Mouse (Mus musculus) stomach, postnatal 0 days (tissue): Measurements from ENCODE around the gene Gtf2ird2. TPM values are rescaled to one million over a fixed set of nuclear protein-coding genes. Genes with fewer than 3 reads are reported as not detected.
A peak's percentile ranks its signal among the peaks of the same experiment; 100 is the strongest.

Experiments used
- ATAC-seq: fragments of 200-750 bp; cut with Nextera tagmentation; 2 replicates; pipeline ENCODE4 v1.8.0; 2017; ENCODE audit not compliant: low FRiP score, low TSS enrichment
- DNase-seq: peaks from one replicate; pipeline ENCODE4 v3.0.0-alpha.2; 2016; ENCODE audit warnings: low spot score
- H3K27ac ChIP-seq: fragments of 300-500 bp; sonication (generic); replicated peaks from 2 replicates; pipeline ENCODE4 v1.5.1; 2014; ENCODE audit warnings: mild to moderate bottlenecking, control low read depth
- H3K27me3 ChIP-seq: fragments of 300-500 bp; sonication (generic); 2 replicates; pipeline ENCODE4 v1.6.1; 2014; ENCODE audit warnings: low read length; ENCODE audit not compliant: control insufficient read depth, insufficient read depth
- H3K36me3 ChIP-seq: fragments of 300-500 bp; sonication (generic); 2 replicates; pipeline ENCODE4 v1.6.1; 2014; ENCODE audit warnings: low read length, mixed read lengths; ENCODE audit not compliant: control insufficient read depth, insufficient read depth
- H3K4me1 ChIP-seq: fragments of 300-500 bp; sonication (generic); replicated peaks from 2 replicates; pipeline ENCODE4 v1.6.1; 2014; ENCODE audit warnings: antibody characterized with exemption; ENCODE audit not compliant: control insufficient read depth, insufficient read depth
- H3K4me2 ChIP-seq: fragments of 300-500 bp; sonication (generic); replicated peaks from 2 replicates; pipeline ENCODE4 v1.6.1; 2014; ENCODE audit warnings: low read depth, mild to moderate bottlenecking, control low read depth, moderate library complexity
- H3K4me3 ChIP-seq: fragments of 300-500 bp; sonication (generic); 2 replicates; pipeline ENCODE4 v1.5.1; 2014; ENCODE audit warnings: low read depth, low read length, control low read depth
- H3K9ac ChIP-seq: fragments of 300-500 bp; sonication (generic); 2 replicates; pipeline ENCODE4 v1.6.1; 2014; ENCODE audit warnings: mild to moderate bottlenecking, low read length, control low read depth, mixed read lengths
- H3K9me3 ChIP-seq: fragments of 300-500 bp; sonication (generic); 2 replicates; pipeline ENCODE4 v1.6.1; 2016; ENCODE audit warnings: low read length; ENCODE audit not compliant: control insufficient read depth
- CTCF ChIP-seq: IDR thresholded peaks from 2 replicates; pipeline ENCODE4 v1.5.1; 2016; ENCODE audit warnings: antibody characterized with exemption, low read depth, mild to moderate bottlenecking, moderate library complexity
- EP300 ChIP-seq: optimal IDR thresholded peaks from 2 replicates; pipeline ENCODE3; 2016; ENCODE audit warnings: antibody characterized with exemption
- WGBS: fragments of 180-500 bp; shearing (Covaris S2); extraction: QIAGEN DNeasy Blood & Tissue Kit; methylation state at CpG from one replicate; pipeline ENCODE4 v1.1.7; 2014; 5-methylcytosine and 5-hydroxymethylcytosine counted together
- polyA plus RNA-seq: library from polyadenylated mRNA; unstranded; fragments of >200 nt; fragmentation: Nextera tagmentation; extraction: Ambion mirVana; gene quantifications from 2 replicates; pipeline ENCODE4 v1.2.1, GENCODE M21; 2015

The Gtf2ird2 gene
- polyA plus RNA-seq, 1 experiment from 2014 or later: 3.2 TPM

DNA sequence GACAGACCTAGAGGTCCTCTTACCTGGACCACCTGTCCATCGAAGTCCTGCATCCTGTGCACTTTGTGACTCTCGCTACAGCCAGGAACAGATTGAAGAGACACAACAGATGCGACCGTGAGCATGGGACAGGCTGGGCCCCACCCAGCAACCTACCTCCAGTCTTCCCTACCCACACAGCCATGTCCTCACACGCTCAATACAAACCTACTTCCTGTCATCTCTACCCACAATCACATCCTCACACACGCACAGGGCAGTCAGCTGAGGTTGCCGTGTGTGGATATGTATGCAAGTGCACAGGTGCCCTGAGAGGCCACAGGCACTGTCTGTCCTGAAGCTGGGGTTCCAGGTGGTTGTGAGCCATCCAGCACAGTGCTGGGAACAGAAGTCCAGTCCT, 17.2 kb upstream of the Gtf2ird2 start:
- WGBS: 91% methylated on average over 7 of the region's 7 CpGs
- no peaks in the 10 kb centered on the region for H3K27me3 ChIP-seq
- H3K4me1 ChIP-seq: no peaks in the 10 kb centered on the region
- H3K4me2 ChIP-seq: no peak overlapping the region
- TF ChIP-seq CTCF (no peak), EP300 (no peak)
- no peak for DNase-seq
- ATAC-seq: no peak
- H3K4me3 ChIP-seq: no peak overlapping the region
- no peak overlapping the region for H3K9ac ChIP-seq
- no peak overlapping the region for H3K27ac ChIP-seq
- H3K9me3 ChIP-seq: no peaks in the 10 kb centered on the region
- H3K36me3 ChIP-seq: peaks cover 14% of the 10 kb centered on the region

DNA sequence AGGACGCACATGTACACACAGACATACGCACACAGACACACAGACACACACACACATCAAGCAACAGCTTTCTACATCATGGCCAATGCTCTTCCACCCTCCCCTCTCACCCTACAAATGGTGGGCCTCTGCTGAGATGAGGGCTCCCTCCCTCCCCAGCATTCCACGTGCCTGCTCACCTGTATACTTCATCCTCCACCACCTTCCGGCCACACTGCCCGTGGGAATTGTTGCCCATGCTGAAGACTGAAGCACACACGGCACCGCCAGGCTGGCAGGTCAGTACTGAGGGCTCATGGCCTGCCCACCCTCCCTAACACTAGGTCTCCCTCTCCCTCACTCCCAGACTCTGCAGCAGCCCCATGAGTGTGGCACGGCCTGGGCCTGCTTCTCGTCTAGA, 15.8 kb upstream of the Gtf2ird2 start:
- Histone ChIP-seq H3K9me3 (no peaks in the 10 kb centered on the region), H3K4me1 (no peaks in the 10 kb centered on the region), H3K4me3 (no peak overlapping the region), H3K27me3 (no peaks in the 10 kb centered on the region), H3K9ac (no peak overlapping the region), H3K4me2 (no peak overlapping the region), H3K27ac (no peak overlapping the region), H3K36me3 (peaks cover 10% of the 10 kb centered on the region)
- TF ChIP-seq CTCF: no peak
- TF ChIP-seq EP300: no peak
- DNase-seq (no peak), ATAC-seq (no peak)
- WGBS: 92% methylated on average over 9 of the region's 9 CpGs

DNA sequence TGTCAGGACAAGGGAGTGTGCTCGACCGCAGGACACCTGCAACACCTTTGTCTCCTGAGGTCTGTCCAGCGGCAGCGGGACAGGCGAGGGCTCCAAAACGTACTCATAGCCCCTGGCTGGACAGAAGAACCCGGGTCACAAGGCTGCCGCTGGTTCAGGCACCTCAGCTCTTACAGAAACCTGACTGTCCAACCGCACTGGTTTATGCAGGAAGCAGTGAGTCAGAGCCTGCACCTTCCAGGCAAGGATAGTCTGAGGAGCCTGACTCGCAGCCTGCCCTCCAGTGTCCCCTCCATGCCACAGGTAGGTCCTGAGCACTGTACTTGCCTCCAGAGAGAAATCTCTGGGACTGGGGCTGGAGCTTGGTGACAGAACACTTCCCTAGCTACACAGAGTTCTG, 14.6 kb upstream of the Gtf2ird2 start:
- Histone ChIP-seq H3K9ac (no peak overlapping the region), H3K4me2 (no peak overlapping the region), H3K27me3 (no peaks in the 10 kb centered on the region), H3K9me3 (no peaks in the 10 kb centered on the region), H3K4me1 (no peaks in the 10 kb centered on the region), H3K4me3 (no peak overlapping the region), H3K27ac (no peak overlapping the region), H3K36me3 (peaks cover 4% of the 10 kb centered on the region)
- WGBS: 93% methylated on average over 10 of the region's 10 CpGs
- peak; percentile 38; the same call in 1 of the 2 replicates for ATAC-seq
- no peak for TF ChIP-seq EP300
- no peak for TF ChIP-seq CTCF
- DNase-seq: no peak

DNA sequence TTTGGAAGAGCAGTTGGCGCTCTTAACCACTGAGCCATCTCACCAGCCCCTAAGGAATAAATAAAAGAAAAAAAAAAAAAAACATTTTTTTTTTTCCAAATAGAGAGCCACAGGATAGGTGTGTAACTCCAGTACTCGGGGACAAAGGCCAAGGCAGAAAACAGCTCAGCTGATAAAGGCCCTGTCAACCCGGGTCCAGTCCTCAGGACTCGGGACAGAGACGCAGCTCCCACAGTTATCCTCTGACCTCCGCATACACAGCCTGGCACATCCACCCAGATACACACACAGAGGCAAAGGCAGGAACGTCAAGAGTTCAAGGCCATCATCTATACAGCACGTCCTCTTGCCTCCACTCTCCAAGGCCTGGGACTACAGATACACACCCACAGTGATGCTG, 13.7 kb upstream of the Gtf2ird2 start:
- H3K36me3 ChIP-seq: peaks cover 4% of the 10 kb centered on the region
- WGBS: 85% methylated on average over 8 of the region's 8 CpGs

DNA sequence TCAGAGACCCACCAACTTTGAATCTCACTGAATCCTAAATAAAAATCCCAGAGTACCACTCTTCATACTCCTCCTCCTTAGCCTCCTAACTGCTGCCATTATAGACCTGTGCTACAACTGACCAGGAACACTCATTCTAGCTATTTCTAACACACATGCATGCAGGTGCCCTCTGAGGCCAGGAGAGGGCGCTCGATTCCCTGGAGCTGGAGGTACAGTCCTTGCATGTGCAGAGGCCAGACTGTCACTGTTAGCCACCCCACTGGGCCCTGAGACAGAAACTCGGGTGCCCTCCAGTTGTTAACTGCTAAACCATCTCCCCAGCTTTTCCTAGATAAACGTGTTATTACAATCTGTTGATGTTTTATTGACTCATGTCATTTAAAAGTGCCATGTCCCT, 10.6 kb upstream of the Gtf2ird2 start:
- no peak overlapping the region for H3K4me3 ChIP-seq
- H3K36me3 ChIP-seq: no peaks in the 10 kb centered on the region; the same call in 1 of the 2 replicates
- no peak overlapping the region for H3K4me2 ChIP-seq
- TF ChIP-seq EP300 (no peak), CTCF (peak; percentile 75)
- H3K9ac ChIP-seq: no peak overlapping the region
- H3K9me3 ChIP-seq: no peaks in the 10 kb centered on the region
- peak; percentile 60 for DNase-seq
- H3K27ac ChIP-seq: no peak overlapping the region
- H3K4me1 ChIP-seq: peaks cover 7% of the 10 kb centered on the region
- H3K27me3 ChIP-seq: no peaks in the 10 kb centered on the region
- 34% methylated on average over 4 of the region's 4 CpGs for WGBS
- ATAC-seq: no peak

More for the DNA sequence above, 13.7 kb upstream of the Gtf2ird2 start:
- Histone ChIP-seq H3K27me3 (no peaks in the 10 kb centered on the region), H3K27ac (no peak overlapping the region), H3K4me2 (no peak overlapping the region), H3K9ac (no peak overlapping the region), H3K4me3 (no peak overlapping the region), H3K9me3 (no peaks in the 10 kb centered on the region), H3K4me1 (no peaks in the 10 kb centered on the region)
- TF ChIP-seq EP300 (no peak), CTCF (no peak)
- ATAC-seq: no peak
- DNase-seq: no peak

DNA sequence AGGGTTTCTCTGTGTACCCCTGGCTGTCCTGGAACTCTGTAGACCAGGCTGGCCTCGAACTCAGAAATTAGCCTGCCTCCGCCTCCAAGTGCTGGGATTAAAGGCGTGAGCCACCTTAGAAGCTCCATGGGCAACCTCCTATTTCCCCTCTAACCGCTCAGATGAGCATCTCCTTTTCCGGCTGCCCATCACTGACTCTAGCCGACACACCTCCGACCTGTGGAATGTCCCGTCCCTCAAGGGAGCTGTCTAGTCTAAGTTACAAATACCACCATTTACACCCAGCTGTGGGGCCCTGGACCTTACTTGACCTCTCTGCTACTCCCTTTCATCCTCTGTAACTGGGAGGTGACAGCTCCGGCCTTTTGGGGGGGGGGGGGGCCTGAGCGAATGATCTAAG, 8.1 kb upstream of the Gtf2ird2 start:
- WGBS: 9% methylated on average over 9 of the region's 10 CpGs
- TF ChIP-seq EP300 (no peak), CTCF (no peak)
- no peak for DNase-seq
- no peaks in the 10 kb centered on the region for H3K27me3 ChIP-seq
- no peak for ATAC-seq
- peak overlapping the region; percentile 90 for H3K27ac ChIP-seq
- no peaks in the 10 kb centered on the region for H3K9me3 ChIP-seq
- peak overlapping the region; percentile 87 for H3K9ac ChIP-seq
- no peaks in the 10 kb centered on the region for H3K36me3 ChIP-seq
- peak overlapping the region; percentile 74 for H3K4me2 ChIP-seq
- peak overlapping the region; percentile 95 for H3K4me3 ChIP-seq
- H3K4me1 ChIP-seq: peaks cover 7% of the 10 kb centered on the region
